Comparison of ENCODE assay signal across 9 mouse cellular contexts in the genomic region with DNA sequence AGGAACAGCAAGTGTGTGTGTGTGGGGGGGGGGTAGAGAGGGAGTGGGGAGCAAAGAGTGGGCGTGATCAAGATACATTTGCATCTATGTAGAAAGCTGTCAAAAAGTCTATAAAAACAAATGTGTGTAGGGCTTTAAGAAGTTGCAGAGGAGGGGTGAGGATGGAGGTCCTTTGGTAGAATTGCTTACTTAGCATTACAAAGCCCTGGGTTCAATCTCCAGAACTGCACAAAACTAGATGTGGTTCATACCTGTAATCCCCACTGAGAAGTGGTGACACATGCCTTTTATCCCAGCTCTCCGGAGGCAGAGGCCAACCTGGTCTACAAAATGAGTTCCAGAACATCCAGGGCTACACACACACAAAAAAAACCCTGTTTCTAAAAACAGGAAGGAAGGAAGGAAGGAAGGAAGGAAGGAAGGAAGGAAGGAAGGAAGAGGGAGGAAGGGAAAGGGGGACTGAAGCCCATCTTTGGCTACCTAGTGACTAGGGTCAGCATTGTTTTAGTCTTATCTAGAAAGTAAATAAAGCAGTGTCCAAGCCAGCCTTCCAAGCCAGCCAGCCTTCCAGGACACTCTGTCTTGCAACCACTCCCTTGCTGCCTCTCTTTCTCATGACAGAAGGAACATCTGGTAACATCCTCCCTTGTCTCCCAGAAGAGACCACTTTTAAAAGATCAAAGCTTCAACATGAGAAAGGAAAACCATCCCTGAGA. TPM values are rescaled to one million over a fixed set of nuclear protein-coding genes. Genes with fewer than 3 reads are reported as not detected.
DNase-seq lines count a peak whose midpoint lies in the region; ATAC-seq and TF ChIP-seq lines count a peak whose summit lies in the region.
"Had no signal": no experiment of that assay in that cellular context is flagged by ENCODE, and none has a peak within 500 bp of the region (broad histone marks: within the 10 kb centered on the region; RNA-seq: fewer than 3 reads in every experiment).

No protein-coding gene starts in this region.

- 78% methylated on average over 2 of the region's 2 CpGs for whole genome bisulfite sequencing in embryonic facial prominence, embryonic 14.5 days
- WGBS in intestine, embryonic 16.5 days: 86% methylated on average over 2 of the region's 2 CpGs
- 60% methylated on average over 2 of the region's 2 CpGs for WGBS in midbrain, postnatal 0 days

- H3K9me3 ChIP-seq in embryonic facial prominence, embryonic 14.5 days (ENCODE audit: control insufficient read depth, low read length): no peaks in the 10 kb centered on the region
- no peaks in the 10 kb centered on the region for H3K9me3 ChIP-seq in intestine, embryonic 16.5 days (ENCODE audit: control insufficient read depth, low read length)
- no peaks in the 10 kb centered on the region for H3K9me3 ChIP-seq in midbrain, postnatal 0 days (ENCODE audit: low read length)

- 0 out of 2 replicates have a peak, but pooled peaks cover 8% of the 10 kb centered on the region for H3K36me3 ChIP-seq in embryonic facial prominence, embryonic 14.5 days (ENCODE audit: control insufficient read depth, insufficient read depth, low read length)
- H3K36me3 ChIP-seq in intestine, embryonic 16.5 days (ENCODE audit: control insufficient read depth, insufficient read depth, low read length): no peaks in the 10 kb centered on the region
- no peaks in the 10 kb centered on the region for H3K36me3 ChIP-seq in midbrain, postnatal 0 days (ENCODE audit: insufficient read depth, low read length)

- no peaks in the 10 kb centered on the region for H3K27me3 ChIP-seq in embryonic facial prominence, embryonic 14.5 days (replicated peaks; ENCODE audit: control insufficient read depth, insufficient read depth, low read length)
- no peaks in the 10 kb centered on the region for H3K27me3 ChIP-seq in intestine, embryonic 16.5 days (replicated peaks; ENCODE audit: control insufficient read depth, insufficient read depth, low read length)
- H3K27me3 ChIP-seq in midbrain, postnatal 0 days (ENCODE audit: insufficient read depth, low read length): no peaks in the 10 kb centered on the region

- peak overlapping the region; percentile 94 for H3K4me2 ChIP-seq in embryonic facial prominence, embryonic 14.5 days (ENCODE audit: low read depth, low read length)
- peak overlapping the region; percentile 93; the same call in 1 of the 2 replicates for H3K4me2 ChIP-seq in intestine, embryonic 16.5 days (ENCODE audit: low read depth, low read length)
- H3K4me2 ChIP-seq in midbrain, postnatal 0 days (ENCODE audit: low read depth, low read length, poor library complexity, severe bottlenecking): peak overlapping the region; percentile 89

- TF ChIP-seq CTCF in midbrain, postnatal 0 days (IDR thresholded peaks at IDR 0.05): no peak

- peak; percentile 24 for DNase-seq in kidney, adult 9 months
- no peak for DNase-seq in kidney, postnatal 4 days
- DNase-seq in embryonic facial prominence, embryonic 14.5 days (ENCODE audit: low spot score): no peak
- DNase-seq in midbrain, postnatal 0 days (ENCODE audit: low spot score): no peak
- DNase-seq in cerebellum, adult 9-10 months: no peak
- no peak for DNase-seq in urinary bladder, postnatal 25 days (ENCODE audit: low spot score)
- no peak for DNase-seq in cerebellum, adult 8-10 months
- DNase-seq: layer of hippocampus, postnatal 36 days had no signal

- H3K9ac ChIP-seq in embryonic facial prominence, embryonic 14.5 days (ENCODE audit: low read depth, low read length): no peak overlapping the region
- 0 out of 2 replicates have a peak overlapping the region, but pooled peaks have one; percentile 23 for H3K9ac ChIP-seq in intestine, embryonic 16.5 days (ENCODE audit: low read depth, low read length)
- H3K9ac ChIP-seq in midbrain, postnatal 0 days (replicated peaks; ENCODE audit: low read length, poor library complexity, severe bottlenecking): no peak overlapping the region

- H3K4me1 ChIP-seq in embryonic facial prominence, embryonic 14.5 days (ENCODE audit: control insufficient read depth, insufficient read depth, low read length): peaks cover 24% of the 10 kb centered on the region
- peaks cover 31% of the 10 kb centered on the region for H3K4me1 ChIP-seq in intestine, embryonic 16.5 days (ENCODE audit: control insufficient read depth, insufficient read depth, low read length)
- peaks cover 10% of the 10 kb centered on the region; the same call in 1 of the 2 replicates for H3K4me1 ChIP-seq in midbrain, postnatal 0 days (ENCODE audit: insufficient read depth, low read length)

- no peak overlapping the region for H3K27ac ChIP-seq in embryonic facial prominence, embryonic 14.5 days (replicated peaks; ENCODE audit: low read depth, low read length)
- no peak overlapping the region for H3K27ac ChIP-seq in intestine, embryonic 16.5 days (ENCODE audit: low read length)
- no peak overlapping the region for H3K27ac ChIP-seq in midbrain, postnatal 0 days (ENCODE audit: low read depth, low read length)

- peak overlapping the region; percentile 84; the same call in 1 of the 2 replicates for H3K4me3 ChIP-seq in embryonic facial prominence, embryonic 14.5 days (ENCODE audit: low read depth, low read length)
- H3K4me3 ChIP-seq in intestine, embryonic 16.5 days (ENCODE audit: low read length): peak overlapping the region; percentile 82; the same call in 1 of the 2 replicates
- no peak overlapping the region; the same call in none of the 2 replicates for H3K4me3 ChIP-seq in midbrain, postnatal 0 days (ENCODE audit: low read depth, low read length)

- ATAC-seq in embryonic facial prominence, embryonic 14.5 days (ENCODE audit: low read depth): no peak
- ATAC-seq in intestine, embryonic 16.5 days: no peak
- no peak for ATAC-seq in midbrain, postnatal 0 days (ENCODE audit: low FRiP score)

RNA-seq across cellular contexts. Expression of a gene that starts 5.3 kb away (rescaled TPM):
- 9.7 and 11.3 TPM in 2 replicates for polyA plus RNA-seq in embryonic facial prominence, embryonic 14.5 days (2014; fragmentation: Nextera tagmentation; extraction: Ambion mirVana)
- 1.5 and 2.7 TPM in 2 replicates for polyA plus RNA-seq in intestine, embryonic 16.5 days (2015; fragmentation: Nextera tagmentation; extraction: Ambion mirVana)
- 18.1 and 21.9 TPM in 2 replicates for total RNA-seq in midbrain, postnatal 0 days (2014; rRNA removed)
- polyA plus RNA-seq in midbrain, postnatal 0 days (2015; fragmentation: Nextera tagmentation; extraction: Ambion mirVana): 5.2 and 5.8 TPM in 2 replicates
